Mouse (Mus musculus) liver, adult 2 months (tissue): ENCODE results near the gene Cdk11b.

Source experiments
- CTCF ChIP-seq: fragments of 200-500 bp; IDR thresholded peaks from 2 replicates; pipeline ENCODE4 v1.5.1; 2011; ENCODE audit warnings: low read depth, low read length, control low read depth
- POLR2A ChIP-seq: fragments of 200-500 bp; IDR thresholded peaks from 2 replicates; pipeline ENCODE4 v1.6.1; 2011; ENCODE audit warnings: low read length, control low read depth; ENCODE audit not compliant: insufficient read depth; ENCODE audit errors: extremely low read depth

DNA sequence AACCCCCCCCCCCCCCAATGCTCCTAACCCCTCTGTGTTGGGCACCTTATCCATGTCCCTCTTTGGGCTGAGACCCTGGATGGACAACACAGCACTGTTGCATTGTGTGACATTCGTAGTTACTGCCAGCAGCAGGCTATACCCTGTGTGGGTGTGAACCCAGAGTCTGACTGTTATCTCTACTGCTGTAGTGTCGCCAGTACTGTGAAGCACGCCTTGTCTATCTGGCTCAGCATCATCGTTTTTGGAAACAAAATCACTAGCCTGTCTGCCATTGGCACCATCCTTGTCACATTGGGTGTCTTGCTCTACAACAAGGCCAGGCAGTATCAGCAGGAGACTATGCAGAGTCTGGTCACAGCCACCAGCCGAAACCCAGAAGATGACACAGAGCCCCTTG is 6.3 kb upstream of the Cdk11b start:
- no peak for TF ChIP-seq CTCF
- TF ChIP-seq POLR2A, result no peak
